Mouse (Mus musculus): ENCODE results near the gene Slc15a1. TPM values are rescaled to one million over a fixed set of nuclear protein-coding genes. Genes with fewer than 3 reads are reported as not detected.

Gene Slc15a1
- polyA plus RNA-seq, 1 experiment = 0.11 TPM

GRCm38 (mm10) chr14:121462756-121463155, 42.3 kb downstream of the Slc15a1 start:
- 79% methylated on average over 5 of the region's 5 CpGs for WGBS
- no peak overlapping the region for H3K4me3 ChIP-seq (ENCODE audit: insufficient read depth, low read depth, low read length)
- H3K27ac ChIP-seq (ENCODE audit: insufficient read depth, low read depth, low read length) = no peak overlapping the region
- no peaks in the 10 kb centered on the region for H3K27me3 ChIP-seq (replicated peaks; ENCODE audit: control insufficient read depth, insufficient read depth, low read length)
- no peak for TF ChIP-seq POLR2A (IDR thresholded peaks at IDR 0.05; ENCODE audit: low read depth, low read length)
- no peak for TF ChIP-seq CTCF (conservative IDR thresholded peaks at IDR 0.05; ENCODE audit: insufficient read depth, insufficient read length, low read depth, low read length)
- H3K4me1 ChIP-seq (ENCODE audit: control insufficient read depth, insufficient read depth, low read length) = no peaks in the 10 kb centered on the region
- H3K36me3 ChIP-seq (ENCODE audit: control insufficient read depth, insufficient read depth, low read length) = no peaks in the 10 kb centered on the region
- DNase-seq = no peak

GRCm38 (mm10) chr14:121460966-121461365, 44.1 kb downstream of the Slc15a1 start:
- Histone ChIP-seq H3K4me3 (ENCODE audit: insufficient read depth, low read depth, low read length) (no peak overlapping the region), H3K27me3 (replicated peaks; ENCODE audit: control insufficient read depth, insufficient read depth, low read length) (no peaks in the 10 kb centered on the region), H3K27ac (ENCODE audit: insufficient read depth, low read depth, low read length) (no peak overlapping the region), H3K36me3 (ENCODE audit: control insufficient read depth, insufficient read depth, low read length) (no peaks in the 10 kb centered on the region), H3K4me1 (ENCODE audit: control insufficient read depth, insufficient read depth, low read length) (no peaks in the 10 kb centered on the region)
- no peak for DNase-seq
- 90% methylated on average over 3 of the region's 3 CpGs for WGBS
- TF ChIP-seq CTCF (conservative IDR thresholded peaks at IDR 0.05; ENCODE audit: insufficient read depth, insufficient read length, low read depth, low read length) (no peak), POLR2A (IDR thresholded peaks at IDR 0.05; ENCODE audit: low read depth, low read length) (no peak)

GRCm38 (mm10) chr14:121458521-121458920, 46.5 kb downstream of the Slc15a1 start:
- 89% methylated on average over 1 of the region's 1 CpGs for WGBS

GRCm38 (mm10) chr14:121457536-121457935, 47.5 kb downstream of the Slc15a1 start:
- no peak overlapping the region for H3K4me3 ChIP-seq (ENCODE audit: insufficient read depth, low read depth, low read length)
- no peaks in the 10 kb centered on the region for H3K36me3 ChIP-seq (ENCODE audit: control insufficient read depth, insufficient read depth, low read length)
- TF ChIP-seq CTCF (conservative IDR thresholded peaks at IDR 0.05; ENCODE audit: insufficient read depth, insufficient read length, low read depth, low read length) (no peak), POLR2A (IDR thresholded peaks at IDR 0.05; ENCODE audit: low read depth, low read length) (no peak)
- WGBS = 81% methylated on average over 6 of the region's 6 CpGs
- no peak for DNase-seq
- H3K4me1 ChIP-seq (ENCODE audit: control insufficient read depth, insufficient read depth, low read length) = no peaks in the 10 kb centered on the region
- H3K27me3 ChIP-seq (replicated peaks; ENCODE audit: control insufficient read depth, insufficient read depth, low read length) = no peaks in the 10 kb centered on the region
- H3K27ac ChIP-seq (ENCODE audit: insufficient read depth, low read depth, low read length) = no peak overlapping the region

More at GRCm38 (mm10) chr14:121458521-121458920, 46.5 kb downstream of the Slc15a1 start:
- H3K27me3 ChIP-seq (replicated peaks; ENCODE audit: control insufficient read depth, insufficient read depth, low read length) = no peaks in the 10 kb centered on the region
- H3K36me3 ChIP-seq (ENCODE audit: control insufficient read depth, insufficient read depth, low read length) = no peaks in the 10 kb centered on the region
- no peak for TF ChIP-seq POLR2A (IDR thresholded peaks at IDR 0.05; ENCODE audit: low read depth, low read length)
- TF ChIP-seq CTCF (conservative IDR thresholded peaks at IDR 0.05; ENCODE audit: insufficient read depth, insufficient read length, low read depth, low read length) = no peak
- no peak overlapping the region for H3K4me3 ChIP-seq (ENCODE audit: insufficient read depth, low read depth, low read length)
- H3K27ac ChIP-seq (ENCODE audit: insufficient read depth, low read depth, low read length) = no peak overlapping the region
- no peak for DNase-seq
- H3K4me1 ChIP-seq (ENCODE audit: control insufficient read depth, insufficient read depth, low read length) = no peaks in the 10 kb centered on the region

GRCm38 (mm10) chr14:121456416-121457285, 48.4 kb downstream of the Slc15a1 start:
- Histone ChIP-seq H3K36me3 (ENCODE audit: control insufficient read depth, insufficient read depth, low read length) (no peaks in the 10 kb centered on the region), H3K4me1 (ENCODE audit: control insufficient read depth, insufficient read depth, low read length) (no peaks in the 10 kb centered on the region), H3K27me3 (replicated peaks; ENCODE audit: control insufficient read depth, insufficient read depth, low read length) (no peaks in the 10 kb centered on the region), H3K27ac (ENCODE audit: insufficient read depth, low read depth, low read length) (no peak overlapping the region), H3K4me3 (ENCODE audit: insufficient read depth, low read depth, low read length) (no peak overlapping the region)
- 79% methylated on average over 11 of the region's 11 CpGs for WGBS
- DNase-seq = peak; percentile 38
- no peak for TF ChIP-seq POLR2A (IDR thresholded peaks at IDR 0.05; ENCODE audit: low read depth, low read length)
- no peak for TF ChIP-seq CTCF (conservative IDR thresholded peaks at IDR 0.05; ENCODE audit: insufficient read depth, insufficient read length, low read depth, low read length)

- DNase-seq = no peak
- Histone ChIP-seq H3K36me3 (ENCODE audit: control insufficient read depth, insufficient read depth, low read length) (no peaks in the 10 kb centered on the region), H3K4me1 (ENCODE audit: control insufficient read depth, insufficient read depth, low read length) (no peaks in the 10 kb centered on the region), H3K27ac (ENCODE audit: insufficient read depth, low read depth, low read length) (no peak overlapping the region), H3K27me3 (replicated peaks; ENCODE audit: control insufficient read depth, insufficient read depth, low read length) (no peaks in the 10 kb centered on the region), H3K4me3 (ENCODE audit: insufficient read depth, low read depth, low read length) (no peak overlapping the region)
- 80% methylated on average over 15 of the region's 15 CpGs for whole genome bisulfite sequencing
- TF ChIP-seq CTCF (conservative IDR thresholded peaks at IDR 0.05; ENCODE audit: insufficient read depth, insufficient read length, low read depth, low read length) (no peak), POLR2A (IDR thresholded peaks at IDR 0.05; ENCODE audit: low read depth, low read length) (no peak)
Measured at GRCm38 (mm10) chr14:121455976-121456375, 49.1 kb downstream of the Slc15a1 start.

- Histone ChIP-seq H3K36me3 (ENCODE audit: control insufficient read depth, insufficient read depth, low read length) (no peaks in the 10 kb centered on the region), H3K4me1 (ENCODE audit: control insufficient read depth, insufficient read depth, low read length) (no peaks in the 10 kb centered on the region), H3K27ac (ENCODE audit: insufficient read depth, low read depth, low read length) (no peak overlapping the region), H3K4me3 (ENCODE audit: insufficient read depth, low read depth, low read length) (no peak overlapping the region), H3K27me3 (replicated peaks; ENCODE audit: control insufficient read depth, insufficient read depth, low read length) (no peaks in the 10 kb centered on the region)
- DNase-seq = peak; percentile 67
- TF ChIP-seq POLR2A (IDR thresholded peaks at IDR 0.05; ENCODE audit: low read depth, low read length) = no peak
- TF ChIP-seq CTCF (conservative IDR thresholded peaks at IDR 0.05; ENCODE audit: insufficient read depth, insufficient read length, low read depth, low read length) = peak; percentile 84
- 10% methylated on average over 6 of the region's 6 CpGs for WGBS
Measured at GRCm38 (mm10) chr14:121455527-121455926, 49.5 kb downstream of the Slc15a1 start.

Measured in kidney, adult 2 months (tissue).